Mouse (Mus musculus) heart, adult 2 months (tissue): ENCODE data around the gene Gan. TPM values are rescaled to one million over a fixed set of nuclear protein-coding genes. Genes with fewer than 3 reads are reported as not detected.

Source experiments
- DNase-seq, 2 experiments: peaks; one replicate each; pipeline ENCODE4 v3.0.0; 2021
- H3K27ac ChIP-seq: fragments of 200-600 bp; 2 replicates; pipeline ENCODE4 v1.8.1; 2022
- H3K27me3 ChIP-seq: fragments of 200-500 bp; 2 replicates; pipeline ENCODE4 v1.6.1; 2012; ENCODE audit warnings: mild to moderate bottlenecking, low read length, inconsistent platforms, mixed read lengths; ENCODE audit not compliant: control insufficient read depth, insufficient read depth
- H3K36me3 ChIP-seq: fragments of 200-500 bp; 2 replicates; pipeline ENCODE4 v1.6.1; 2012; ENCODE audit warnings: low read length, inconsistent platforms; ENCODE audit not compliant: control insufficient read depth, insufficient read depth
- H3K4me1 ChIP-seq: fragments of 200-500 bp; 2 replicates; pipeline ENCODE4 v1.6.1; 2011; ENCODE audit warnings: low read length; ENCODE audit not compliant: control insufficient read depth, insufficient read depth
- H3K4me3 ChIP-seq: fragments of 200-600 bp; 2 replicates; pipeline ENCODE4 v1.8.1; 2022
- H3K79me2 ChIP-seq: fragments of 200-500 bp; replicated peaks from 2 replicates; pipeline ENCODE4 v1.6.1; 2012; ENCODE audit warnings: mild to moderate bottlenecking, inconsistent platforms, low read length, moderate library complexity, mixed read lengths; ENCODE audit not compliant: control insufficient read depth, insufficient read depth
- H3K9ac ChIP-seq: fragments of 200-500 bp; 2 replicates; pipeline ENCODE4 v1.6.1; 2012; ENCODE audit warnings: low read depth, mild to moderate bottlenecking, control low read depth, inconsistent platforms, low read length, mixed read lengths
- CTCF ChIP-seq: fragments of 200-600 bp; IDR thresholded peaks from 2 replicates; pipeline ENCODE4 v1.8.1; 2022; ENCODE audit warnings: antibody characterized with exemption, mild to moderate bottlenecking, moderate library complexity
- EP300 ChIP-seq: fragments of 200-500 bp; IDR thresholded peaks from 2 replicates; pipeline ENCODE4 v1.6.1; 2011; ENCODE audit warnings: low read depth, low read length, control low read depth; ENCODE audit not compliant: insufficient read depth
- POLR2A ChIP-seq: fragments of 200-500 bp; IDR thresholded peaks from 2 replicates; pipeline ENCODE4 v1.6.1; 2011; ENCODE audit warnings: mild to moderate bottlenecking, low read depth, low read length, control low read depth; ENCODE audit not compliant: insufficient read depth
- WGBS: fragments of 180-500 bp; shearing (Covaris S2); methylation state at CpG from one replicate; pipeline ENCODE4 v1.1.7; 2018; 5-methylcytosine and 5-hydroxymethylcytosine counted together
- intact Hi-C: fragments of 180-260 bp; cut with DNase I; formaldehyde crosslinking; loops from one replicate; pipeline ENCODE4 v1.15.1; 2025
- polyA plus RNA-seq: library from polyadenylated mRNA; depleted of rRNA; stranded (reverse); fragments of >200 nt; gene quantifications from 2 replicates; pipeline ENCODE4 v1.2.3, GENCODE M21; 2012
- total RNA-seq, 2 experiments: library from RNA; stranded (reverse); gene quantifications; 2 replicates each; pipeline ENCODE4 v1.2.3; 2021

Gan gene
- total and polyA plus RNA-seq, 3 experiments, result 1.7 to 5.2 (median 4.2) TPM

- Histone ChIP-seq H3K4me3 (no peak overlapping the region), H3K36me3 (no peaks in the 10 kb centered on the region), H3K27me3 (no peaks in the 10 kb centered on the region), H3K79me2 (no peaks in the 10 kb centered on the region), H3K27ac (no peak overlapping the region), H3K4me1 (no peaks in the 10 kb centered on the region), H3K9ac (no peak overlapping the region)
- no peak for TF ChIP-seq POLR2A
- TF ChIP-seq CTCF, result peak; percentile 54
- DNase-seq, result peak; percentile 34 to 46
- 12% methylated on average over 13 of the region's 13 CpGs for WGBS
- intact Hi-C loops, result no loop called here
Measured at GRCm38 (mm10) chr8:117115676-117116446, 42.1 kb upstream of the Gan start.

GRCm38 (mm10) chr8:117116534-117116933, 41.4 kb upstream of the Gan start:
- no peak for DNase-seq
- no peak overlapping the region for H3K4me3 ChIP-seq
- TF ChIP-seq POLR2A (no peak), CTCF (no peak), EP300 (no peak)
- H3K36me3 ChIP-seq, result no peaks in the 10 kb centered on the region
- no peaks in the 10 kb centered on the region for H3K27me3 ChIP-seq
- no peak overlapping the region for H3K9ac ChIP-seq
- no peaks in the 10 kb centered on the region for H3K79me2 ChIP-seq
- 65% methylated on average over 7 of the region's 7 CpGs for WGBS
- no peak overlapping the region for H3K27ac ChIP-seq
- no peaks in the 10 kb centered on the region for H3K4me1 ChIP-seq
- intact Hi-C loops, result no loop called here

- WGBS, result 90% methylated on average over 9 of the region's 9 CpGs
- no peak overlapping the region for H3K9ac ChIP-seq
Measured at GRCm38 (mm10) chr8:117118409-117118808, 39.5 kb upstream of the Gan start.

GRCm38 (mm10) chr8:117121277-117121676, 36.7 kb upstream of the Gan start:
- WGBS, result 77% methylated on average over 8 of the region's 8 CpGs
- Histone ChIP-seq H3K9ac (no peak overlapping the region), H3K27ac (no peak overlapping the region), H3K79me2 (no peaks in the 10 kb centered on the region), H3K4me3 (no peak overlapping the region), H3K27me3 (no peaks in the 10 kb centered on the region), H3K4me1 (no peaks in the 10 kb centered on the region), H3K36me3 (no peaks in the 10 kb centered on the region)
- no peak for TF ChIP-seq POLR2A
- no peak for TF ChIP-seq CTCF
- TF ChIP-seq EP300, result no peak
- intact Hi-C loops, result no loop called here
- peak in 1 of 2 experiments; percentile 23 for DNase-seq

More at GRCm38 (mm10) chr8:117118409-117118808, 39.5 kb upstream of the Gan start:
- H3K36me3 ChIP-seq, result no peaks in the 10 kb centered on the region
- H3K4me3 ChIP-seq, result no peak overlapping the region
- H3K27me3 ChIP-seq, result no peaks in the 10 kb centered on the region
- no peak overlapping the region for H3K27ac ChIP-seq
- no peak for DNase-seq
- H3K4me1 ChIP-seq, result no peaks in the 10 kb centered on the region
- no peak for TF ChIP-seq POLR2A
- no peak for TF ChIP-seq EP300
- TF ChIP-seq CTCF, result no peak
- no peaks in the 10 kb centered on the region for H3K79me2 ChIP-seq
- intact Hi-C loops, result no loop called here

GRCm38 (mm10) chr8:117123850-117124633, 33.9 kb upstream of the Gan start:
- 73% methylated on average over 13 of the region's 13 CpGs for WGBS
- no peak for TF ChIP-seq CTCF
- no peak for TF ChIP-seq EP300
- no peak for TF ChIP-seq POLR2A
- Histone ChIP-seq H3K79me2 (no peaks in the 10 kb centered on the region), H3K27ac (no peak overlapping the region), H3K27me3 (no peaks in the 10 kb centered on the region), H3K4me3 (no peak overlapping the region), H3K36me3 (no peaks in the 10 kb centered on the region), H3K4me1 (no peaks in the 10 kb centered on the region), H3K9ac (no peak overlapping the region)
- no peak for DNase-seq
- intact Hi-C loops, result no loop called here

GRCm38 (mm10) chr8:117125854-117126253, 32.1 kb upstream of the Gan start:
- H3K9ac ChIP-seq, result no peak overlapping the region
- no peak for DNase-seq
- TF ChIP-seq EP300 (no peak), CTCF (no peak), POLR2A (no peak)
- no peak overlapping the region for H3K4me3 ChIP-seq
- no peaks in the 10 kb centered on the region for H3K27me3 ChIP-seq
- 89% methylated on average over 3 of the region's 3 CpGs for WGBS
- no peaks in the 10 kb centered on the region for H3K79me2 ChIP-seq
- no peaks in the 10 kb centered on the region for H3K36me3 ChIP-seq
- H3K4me1 ChIP-seq, result no peaks in the 10 kb centered on the region
- no peak overlapping the region for H3K27ac ChIP-seq
- intact Hi-C loops, result no loop called here
